ENCODE assay signal across 10 mouse cellular contexts in the genomic region with DNA sequence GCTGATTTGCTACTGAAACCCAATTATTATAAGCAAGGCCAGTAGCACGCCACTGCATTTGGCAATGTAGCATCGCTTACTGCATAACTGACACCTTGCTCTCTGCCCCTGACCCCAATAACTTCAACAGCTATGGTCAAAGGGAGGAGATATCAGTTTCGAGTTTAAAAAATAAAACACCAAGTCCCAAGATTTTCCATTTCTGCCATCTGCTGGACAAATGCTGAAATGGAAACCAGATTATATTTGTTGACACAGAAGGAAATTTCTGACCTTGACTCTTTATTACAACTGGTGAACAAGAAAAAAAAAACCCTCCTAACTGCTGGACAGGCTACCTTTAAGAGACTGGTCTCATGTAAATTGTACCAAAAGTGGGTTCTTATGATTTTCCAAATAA. TPM values are rescaled to one million over a fixed set of nuclear protein-coding genes. Genes with fewer than 3 reads are reported as not detected.
DNase-seq lines count a peak whose midpoint lies in the region; ATAC-seq and TF ChIP-seq lines count a peak whose summit lies in the region.
"Had no signal": no experiment of that assay in that cellular context is flagged by ENCODE, and none has a peak within 500 bp of the region (broad histone marks: within the 10 kb centered on the region; RNA-seq: fewer than 3 reads in every experiment).

No protein-coding gene starts in this region.

- no peaks in the 10 kb centered on the region for H3K4me1 ChIP-seq in hindbrain, embryonic 11.5 days (replicated peaks; ENCODE audit: control insufficient read depth, insufficient read depth, low read length)
- peaks cover 19% of the 10 kb centered on the region for H3K4me1 ChIP-seq in hindbrain, embryonic 10.5 days (replicated peaks)
- H3K4me1 ChIP-seq in lung, postnatal 0 days (ENCODE audit: insufficient read depth, low read depth, low read length) = no peaks in the 10 kb centered on the region

- H3K27ac ChIP-seq in hindbrain, embryonic 11.5 days (ENCODE audit: low read depth, low read length) = no peak overlapping the region
- no peak overlapping the region for H3K27ac ChIP-seq in hindbrain, embryonic 10.5 days
- H3K27ac ChIP-seq in lung, postnatal 0 days (ENCODE audit: low read length) = no peak overlapping the region

- H3K9me3 ChIP-seq in hindbrain, embryonic 11.5 days (ENCODE audit: control insufficient read depth, low read length) = no peaks in the 10 kb centered on the region
- no peaks in the 10 kb centered on the region for H3K9me3 ChIP-seq in hindbrain, embryonic 10.5 days
- H3K9me3 ChIP-seq in lung, postnatal 0 days (ENCODE audit: low read length) = no peaks in the 10 kb centered on the region

- H3K36me3 ChIP-seq in hindbrain, embryonic 11.5 days (ENCODE audit: control insufficient read depth, insufficient read depth, low read length) = no peaks in the 10 kb centered on the region
- H3K36me3 ChIP-seq in hindbrain, embryonic 10.5 days = no peaks in the 10 kb centered on the region
- H3K36me3 ChIP-seq in lung, postnatal 0 days (ENCODE audit: insufficient read depth, low read length) = no peaks in the 10 kb centered on the region

- no peak for TF ChIP-seq EP300 in lung, postnatal 0 days (IDR thresholded peaks at IDR 0.05)

- DNase-seq in hindbrain, embryonic 11.5 days (ENCODE audit: low spot score) = peak; percentile 54
- DNase-seq in hindbrain, embryonic 10.5 days (ENCODE audit: low spot score) = no peak
- peak; percentile 50 for DNase-seq in lung, postnatal 0 days (ENCODE audit: low spot score)
- DNase-seq in lung, postnatal 4 days = no peak
- DNase-seq in c-Kit-positive CD71-negative TER-119-negative erythroid progenitor cells, embryonic 14.5 days (ENCODE audit: low read depth) = peak; percentile 20
- peak; percentile 2 for DNase-seq in naive thymus-derived CD4-positive, alpha-beta T cell, adult 2 months (ENCODE audit: low read depth)
- DNase-seq: kidney, adult 18-20 months; right cerebral cortex, postnatal 25 days had no signal

- TF ChIP-seq CTCF in lung, postnatal 0 days (IDR thresholded peaks at IDR 0.05) = peak; percentile 67

- no peak for ATAC-seq in hindbrain, embryonic 11.5 days (ENCODE audit: low FRiP score)
- ATAC-seq in lung, postnatal 0 days = no peak
- no peak for ATAC-seq in megakaryocyte, adult 5-6 weeks (ENCODE audit: poor library complexity, severe bottlenecking)

- no peak overlapping the region for H3K9ac ChIP-seq in hindbrain, embryonic 11.5 days (ENCODE audit: low read depth, low read length)
- no peak overlapping the region for H3K9ac ChIP-seq in lung, postnatal 0 days (replicated peaks; ENCODE audit: low read depth)

- WGBS in hindbrain, embryonic 11.5 days = 57% methylated on average over 3 of the region's 3 CpGs
- 53% methylated on average over 3 of the region's 3 CpGs for WGBS in hindbrain, embryonic 10.5 days
- 31% methylated on average over 3 of the region's 3 CpGs for WGBS in lung, postnatal 0 days

- H3K27me3 ChIP-seq in hindbrain, embryonic 11.5 days (ENCODE audit: control insufficient read depth, insufficient read depth, low read length) = no peaks in the 10 kb centered on the region
- H3K27me3 ChIP-seq in hindbrain, embryonic 10.5 days (ENCODE audit: insufficient read depth, poor library complexity, severe bottlenecking) = no peaks in the 10 kb centered on the region
- no peaks in the 10 kb centered on the region for H3K27me3 ChIP-seq in lung, postnatal 0 days (replicated peaks; ENCODE audit: insufficient read depth, low read length)

- H3K4me2 ChIP-seq in hindbrain, embryonic 11.5 days (replicated peaks; ENCODE audit: low read depth, low read length) = no peak overlapping the region
- no peak overlapping the region for H3K4me2 ChIP-seq in lung, postnatal 0 days (replicated peaks; ENCODE audit: low read depth, low read length)

- H3K4me3 ChIP-seq in hindbrain, embryonic 11.5 days (ENCODE audit: low read depth, low read length) = no peak overlapping the region
- no peak overlapping the region for H3K4me3 ChIP-seq in hindbrain, embryonic 10.5 days
- H3K4me3 ChIP-seq in lung, postnatal 0 days (ENCODE audit: low read depth, low read length) = no peak overlapping the region

RNA-seq across cellular contexts. Expression of gene Gm12117, which starts 18.9 kb away (rescaled TPM):
- 0.34 TPM in 1 of 2 replicates, not detected in the other for polyA plus RNA-seq in hindbrain, embryonic 11.5 days (2014; fragmentation: Nextera tagmentation; extraction: Ambion mirVana)
- polyA plus RNA-seq in hindbrain, embryonic 10.5 days (2016; fragmentation: Nextera tagmentation; extraction: Ambion mirVana) = not detected in 2 replicates
- polyA plus RNA-seq in lung, postnatal 0 days (2015; fragmentation: Nextera tagmentation; extraction: Ambion mirVana) = not detected in 2 replicates
- total RNA-seq in megakaryocyte, adult 5-6 weeks (2015) = not detected in 2 replicates
- not detected in 2 replicates for total RNA-seq in megakaryocyte, adult 5-6 weeks (2017)
- total RNA-seq: adrenal gland, adult 18-20 months had no signal

Comparison
In these comparisons a context has a peak if more than half of its experiments do, and no peak if none do; other contexts are left out.
1. DNase-seq: peak in hindbrain, embryonic 11.5 days (single experiment), lung, postnatal 0 days (single experiment), c-Kit-positive CD71-negative TER-119-negative erythroid progenitor cells, embryonic 14.5 days (single experiment) and naive thymus-derived CD4-positive, alpha-beta T cell, adult 2 months (single experiment); none in hindbrain, embryonic 10.5 days (single experiment) and lung, postnatal 4 days (0 of 2).